20 mouse cellular contexts compared by ENCODE assay signal in genomic region chr13:69642656-69643216, GRCm38 (mm10). TPM values are rescaled to one million over a fixed set of nuclear protein-coding genes. Genes with fewer than 3 reads are reported as not detected.
DNase-seq lines count a peak whose midpoint lies in the region; ATAC-seq and TF ChIP-seq lines count a peak whose summit lies in the region.
"Had no signal": no experiment of that assay in that cellular context is flagged by ENCODE, and none has a peak within 500 bp of the region (broad histone marks: within the 10 kb centered on the region; RNA-seq: fewer than 3 reads in every experiment).

No protein-coding gene starts in this region.

- ATAC-seq in intestine, embryonic 16.5 days: 0 out of 2 replicates have a peak, but pooled peaks have one; percentile 15
- no peak for ATAC-seq in intestine, postnatal 0 days
- 0 out of 2 replicates have a peak, but pooled peaks have one; percentile 23 for ATAC-seq in neural tube, embryonic 15.5 days (ENCODE audit: low FRiP score)
- 0 out of 2 replicates have a peak, but pooled peaks have one; percentile 43 for ATAC-seq in erythroblast, adult 5-6 weeks (replicated peaks; ENCODE audit: low FRiP score, poor library complexity, severe bottlenecking)
- ATAC-seq: forebrain, embryonic 14.5 days had no signal

- no peak overlapping the region for H3K9ac ChIP-seq in intestine, embryonic 16.5 days (ENCODE audit: low read depth, low read length)
- H3K9ac ChIP-seq in intestine, postnatal 0 days (ENCODE audit: low read depth, low read length): no peak overlapping the region
- H3K9ac ChIP-seq in neural tube, embryonic 15.5 days (replicated peaks): no peak overlapping the region
- H3K9ac ChIP-seq: heart, embryonic 12.5 days; limb, embryonic 13.5 days; neural tube, embryonic 13.5 days had no signal

- no peaks in the 10 kb centered on the region for H3K27me3 ChIP-seq in intestine, embryonic 16.5 days (replicated peaks; ENCODE audit: control insufficient read depth, insufficient read depth, low read length)
- no peaks in the 10 kb centered on the region for H3K27me3 ChIP-seq in intestine, postnatal 0 days (replicated peaks; ENCODE audit: control insufficient read depth, insufficient read depth, low read length)
- no peaks in the 10 kb centered on the region for H3K27me3 ChIP-seq in neural tube, embryonic 15.5 days (replicated peaks)
- H3K27me3 ChIP-seq: heart, embryonic 12.5 days; limb, embryonic 13.5 days; neural tube, embryonic 13.5 days had no signal

- H3K9me3 ChIP-seq in intestine, embryonic 16.5 days (ENCODE audit: control insufficient read depth, low read length): no peaks in the 10 kb centered on the region
- no peaks in the 10 kb centered on the region for H3K9me3 ChIP-seq in intestine, postnatal 0 days (ENCODE audit: control insufficient read depth)
- H3K9me3 ChIP-seq in neural tube, embryonic 15.5 days (replicated peaks): no peaks in the 10 kb centered on the region
- H3K9me3 ChIP-seq: heart, embryonic 12.5 days; hindbrain, embryonic 10.5 days; limb, embryonic 13.5 days; megakaryocyte, embryonic 14.5 days; neural tube, embryonic 13.5 days had no signal

- H3K4me3 ChIP-seq in intestine, embryonic 16.5 days (ENCODE audit: low read length): no peak overlapping the region
- H3K4me3 ChIP-seq in intestine, postnatal 0 days (ENCODE audit: low read depth, low read length): no peak overlapping the region
- no peak overlapping the region for H3K4me3 ChIP-seq in neural tube, embryonic 15.5 days (replicated peaks)
- H3K4me3 ChIP-seq: heart, embryonic 12.5 days; hindbrain, embryonic 10.5 days; limb, embryonic 13.5 days; megakaryocyte, embryonic 14.5 days; neural tube, embryonic 13.5 days had no signal

- no peak for DNase-seq in neural tube, embryonic 10.5 days (ENCODE audit: extremely low spot score, low spot score)
- DNase-seq in layer of hippocampus, postnatal 36 days: no peak
- DNase-seq in kidney, postnatal 36 days: no peak
- DNase-seq: cerebellum, adult 11-12 months; cerebellum, postnatal 14 days; heart, postnatal 10 days; kidney, postnatal 10 days; lung, postnatal 14 days; midbrain, embryonic 14.5 days; thymus, postnatal 25 days had no signal

- WGBS in intestine, embryonic 16.5 days: 67% methylated on average over 5 of the region's 5 CpGs
- WGBS in intestine, postnatal 0 days: 63% methylated on average over 5 of the region's 5 CpGs
- 85% methylated on average over 5 of the region's 5 CpGs for WGBS in neural tube, embryonic 15.5 days

- H3K36me3 ChIP-seq in intestine, embryonic 16.5 days (ENCODE audit: control insufficient read depth, insufficient read depth, low read length): no peaks in the 10 kb centered on the region
- peaks cover 17% of the 10 kb centered on the region for H3K36me3 ChIP-seq in intestine, postnatal 0 days (ENCODE audit: control insufficient read depth, insufficient read depth)
- peaks cover 21% of the 10 kb centered on the region for H3K36me3 ChIP-seq in neural tube, embryonic 15.5 days

- H3K4me2 ChIP-seq in intestine, embryonic 16.5 days (ENCODE audit: low read depth, low read length): no peak overlapping the region
- H3K4me2 ChIP-seq in intestine, postnatal 0 days (replicated peaks; ENCODE audit: low read depth): no peak overlapping the region
- H3K4me2 ChIP-seq in neural tube, embryonic 15.5 days: no peak overlapping the region
- H3K4me2 ChIP-seq: heart, embryonic 12.5 days; limb, embryonic 13.5 days; neural tube, embryonic 13.5 days had no signal

- no peak overlapping the region for H3K27ac ChIP-seq in intestine, embryonic 16.5 days (ENCODE audit: low read length)
- no peak overlapping the region for H3K27ac ChIP-seq in intestine, postnatal 0 days (ENCODE audit: low read depth, low read length)
- H3K27ac ChIP-seq in neural tube, embryonic 15.5 days (replicated peaks): no peak overlapping the region
- H3K27ac ChIP-seq: hindbrain, embryonic 10.5 days; limb, embryonic 13.5 days; neural tube, embryonic 13.5 days had no signal

- no peaks in the 10 kb centered on the region for H3K4me1 ChIP-seq in intestine, embryonic 16.5 days (ENCODE audit: control insufficient read depth, insufficient read depth, low read length)
- H3K4me1 ChIP-seq in intestine, postnatal 0 days (replicated peaks; ENCODE audit: control insufficient read depth, insufficient read depth, low read length): no peaks in the 10 kb centered on the region; the same call in 1 of the 2 replicates
- peaks cover 3% of the 10 kb centered on the region; the same call in 1 of the 2 replicates for H3K4me1 ChIP-seq in neural tube, embryonic 15.5 days
- H3K4me1 ChIP-seq: heart, embryonic 12.5 days; hindbrain, embryonic 10.5 days; limb, embryonic 13.5 days; neural tube, embryonic 13.5 days had no signal

- TF ChIP-seq CTCF in intestine, postnatal 0 days (IDR thresholded peaks at IDR 0.05; ENCODE audit: low read depth): no peak

RNA-seq across cellular contexts. Expression of gene Srd5a1, which starts 31.5 kb away (rescaled TPM):
- polyA plus RNA-seq in intestine, embryonic 16.5 days (2015; fragmentation: Nextera tagmentation; extraction: Ambion mirVana): 17.5 and 18.1 TPM in 2 replicates
- 7.1 and 8.6 TPM in 2 replicates for polyA plus RNA-seq in intestine, postnatal 0 days (2015; fragmentation: Nextera tagmentation; extraction: Ambion mirVana)
- 26.4 and 27.5 TPM in 2 replicates for polyA plus RNA-seq in neural tube, embryonic 15.5 days (2015; fragmentation: Nextera tagmentation; extraction: Ambion mirVana)
- total RNA-seq in erythroblast, adult 5-6 weeks (2015; ENCODE audit: low replicate concordance): 3.8 TPM in 1 of 2 replicates, not detected in the other
- total RNA-seq in erythroblast, adult 5-6 weeks (2017; ENCODE audit: low replicate concordance): 0.56 TPM in 1 of 2 replicates, not detected in the other
- 10 to 100 TPM in 1 of 2 experiments, 1 to 10 TPM in 1; 8.6 to 11.8 TPM for total RNA-seq in layer of hippocampus, postnatal 36 days (2021)
